ENCODE assay signal across 17 mouse cellular contexts in the genomic region with DNA sequence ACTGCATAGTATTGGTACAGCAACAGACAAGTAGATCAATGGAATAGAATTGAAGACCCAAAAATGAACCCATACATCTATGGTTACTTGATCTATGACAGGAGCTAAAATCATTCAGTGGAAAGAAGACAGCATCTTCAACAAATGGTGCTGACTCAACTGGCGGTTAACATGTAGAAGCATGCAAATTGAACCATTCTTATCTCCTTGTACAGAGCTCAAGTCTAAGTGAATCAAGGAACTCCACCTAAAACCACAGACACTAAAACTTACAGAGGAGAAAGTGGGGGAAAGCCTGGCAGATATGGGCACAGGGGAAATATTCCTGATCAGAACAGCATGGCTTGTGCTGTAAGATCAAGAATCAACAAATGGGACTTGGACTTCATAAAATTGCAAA.
"Had no signal": no experiment of that assay in that cellular context is flagged by ENCODE, and none has a peak within 500 bp of the region (broad histone marks: within the 10 kb centered on the region; RNA-seq: fewer than 3 reads in every experiment).

No protein-coding gene starts in this region.

- H3K9ac ChIP-seq: lung, embryonic 14.5 days; midbrain, embryonic 12.5 days; neural tube, embryonic 13.5 days; neural tube, embryonic 15.5 days; stomach, embryonic 15.5 days had no signal

- H3K4me1 ChIP-seq: midbrain, embryonic 10.5 days; midbrain, embryonic 12.5 days; neural tube, embryonic 13.5 days; neural tube, embryonic 15.5 days; stomach, embryonic 15.5 days had no signal

- H3K27ac ChIP-seq: midbrain, embryonic 10.5 days; midbrain, embryonic 12.5 days; neural tube, embryonic 13.5 days; neural tube, embryonic 15.5 days; stomach, embryonic 15.5 days; stomach, postnatal 0 days had no signal

- H3K4me2 ChIP-seq: lung, embryonic 14.5 days; midbrain, embryonic 12.5 days; neural tube, embryonic 13.5 days; neural tube, embryonic 15.5 days; stomach, embryonic 15.5 days had no signal

- ATAC-seq: midbrain, embryonic 16.5 days had no signal

- H3K4me3 ChIP-seq: midbrain, embryonic 10.5 days; midbrain, embryonic 12.5 days; myocyte; neural tube, embryonic 13.5 days; neural tube, embryonic 15.5 days; stomach, embryonic 15.5 days had no signal

- DNase-seq: lung, adult 18-20 months; lung, embryonic 14.5 days; lung, postnatal 10 days; lung, postnatal 4 days; midbrain, embryonic 14.5 days; right cerebral cortex, postnatal 14 days; thymus, adult 2 months; thymus, postnatal 25 days; thymus, postnatal 4 days had no signal

- H3K36me3 ChIP-seq: midbrain, embryonic 10.5 days; midbrain, embryonic 12.5 days; neural tube, embryonic 13.5 days; neural tube, embryonic 15.5 days; stomach, embryonic 15.5 days had no signal

- H3K27me3 ChIP-seq: midbrain, embryonic 12.5 days; neural tube, embryonic 13.5 days; neural tube, embryonic 15.5 days; stomach, embryonic 15.5 days had no signal

- H3K9me3 ChIP-seq: midbrain, embryonic 10.5 days; midbrain, embryonic 12.5 days; neural tube, embryonic 13.5 days; neural tube, embryonic 15.5 days; stomach, embryonic 15.5 days had no signal
